Mouse (Mus musculus): ENCODE results near the gene Rps5.
"Not testable (repeated sequence)": the region's sequence is repeated elsewhere in the genome, so short reads cannot be mapped to it uniquely, and the experiment has no call there.

Rps5 gene

DNA sequence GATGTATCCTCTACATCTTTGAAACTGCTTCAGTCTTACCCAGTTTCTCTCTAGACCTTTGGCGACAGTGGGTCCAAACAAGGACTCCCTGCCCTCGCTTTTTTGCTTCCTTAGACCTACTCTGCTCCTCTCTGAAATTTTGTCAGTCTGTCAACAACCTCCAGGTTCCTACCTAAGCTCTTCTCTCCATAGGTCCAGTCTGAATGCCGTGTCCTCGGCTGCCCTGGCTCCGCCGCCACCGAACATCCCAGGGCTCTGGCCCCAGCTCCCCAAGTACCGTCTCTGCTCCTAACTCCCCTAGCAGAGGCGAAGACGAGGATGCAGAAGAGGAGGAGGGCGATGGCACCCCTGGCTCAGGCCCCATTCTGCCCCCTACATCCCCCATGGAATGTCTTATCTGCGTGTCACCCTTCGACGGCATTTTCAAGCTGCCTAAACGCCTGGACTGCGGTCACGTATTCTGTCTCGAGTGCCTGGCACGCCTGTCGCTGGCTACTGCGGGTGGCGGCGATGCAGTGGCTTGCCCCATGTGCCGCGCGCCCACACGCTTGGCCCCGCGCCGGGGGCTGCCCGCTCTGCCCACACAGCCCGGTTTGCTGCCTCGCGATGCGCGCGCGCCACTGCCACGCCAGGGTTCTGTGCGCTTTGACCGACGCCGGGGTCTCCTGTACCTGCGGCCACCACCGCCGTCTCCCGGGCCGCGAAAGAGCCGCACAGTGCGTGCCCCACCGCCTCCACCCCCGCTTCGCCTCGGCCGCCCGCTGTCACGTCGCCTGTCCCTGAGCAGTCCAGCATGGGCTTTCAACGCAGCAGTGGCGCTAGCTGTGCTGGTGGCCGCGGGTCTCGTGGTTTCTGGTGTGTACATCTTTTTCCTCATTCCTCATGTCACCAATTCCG lies 5.9 kb downstream of the Rps5 start:
- no peak for DNase-seq (ENCODE audit: low spot score)

DNA sequence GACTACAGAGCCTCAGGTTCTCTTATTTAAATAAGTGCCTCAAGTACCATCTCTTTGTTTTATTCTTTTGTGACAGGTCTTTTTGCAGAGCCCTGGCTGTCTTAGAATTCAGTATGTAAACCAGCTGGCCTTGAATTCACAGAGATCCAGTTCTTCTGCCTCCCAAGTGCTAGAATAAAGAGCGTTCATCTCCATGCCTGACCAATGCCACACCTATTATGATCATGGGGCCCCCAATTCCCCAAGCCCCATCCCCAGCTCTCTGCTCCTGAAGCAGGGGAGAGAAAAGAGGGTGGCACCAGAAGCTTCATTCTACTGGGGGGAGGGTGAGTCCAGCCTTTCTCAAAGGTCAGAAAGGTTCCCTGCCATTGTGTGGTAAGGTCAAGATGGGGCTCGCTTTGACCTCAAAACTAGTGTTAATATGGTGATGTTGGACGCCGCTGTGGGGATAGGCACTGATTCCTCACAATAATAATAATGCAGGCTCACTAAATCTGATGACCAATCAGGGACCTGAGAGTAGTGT lies 11.6 kb downstream of the Rps5 start:
- no peak for DNase-seq (ENCODE audit: low spot score)

DNA sequence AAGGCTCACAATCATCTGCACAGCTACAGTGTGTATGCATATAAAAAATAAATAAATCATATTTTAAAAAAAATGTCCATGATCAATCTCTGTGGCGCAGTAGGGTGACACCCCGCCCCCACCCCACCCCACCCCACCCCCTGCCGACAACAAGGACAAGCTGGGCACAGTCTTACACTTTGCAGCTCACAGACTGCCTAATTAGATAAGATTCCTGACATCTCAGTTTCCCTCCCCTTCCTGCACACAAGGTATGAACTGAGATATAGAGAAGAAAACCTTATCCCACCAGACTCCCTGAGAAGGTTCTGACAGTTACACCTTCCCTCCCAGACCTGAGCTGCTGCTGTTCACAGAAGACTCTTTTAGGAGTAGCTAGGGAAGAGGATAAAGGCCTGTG lies 12.7 kb downstream of the Rps5 start:
- no peak for DNase-seq (ENCODE audit: low spot score)

DNA sequence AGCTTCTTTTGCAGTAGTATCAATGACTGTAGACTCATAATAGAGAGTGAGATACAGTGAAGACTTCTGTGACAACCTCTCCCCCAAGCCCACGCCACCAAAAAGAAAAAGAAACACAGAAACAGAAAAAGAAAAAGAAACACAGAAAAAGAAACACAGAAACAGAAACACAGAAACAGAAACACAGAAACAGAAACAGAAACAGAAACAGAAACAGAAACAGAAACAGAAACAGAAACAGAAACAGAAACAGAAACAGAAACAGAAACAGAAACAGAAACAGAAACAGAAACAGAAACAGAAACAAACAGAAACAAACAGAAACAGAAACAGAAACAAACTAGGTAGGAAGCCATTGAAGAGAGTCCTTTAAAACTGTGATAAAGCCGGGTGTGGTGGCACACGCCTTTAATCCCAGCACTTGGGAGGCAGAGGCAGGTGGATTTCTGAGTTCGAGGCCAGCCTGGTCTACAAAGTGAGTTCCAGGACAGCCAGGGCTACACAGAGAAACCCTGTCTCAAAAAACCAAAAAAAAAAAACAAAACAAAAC lies 15.2 kb downstream of the Rps5 start:
- not testable (repeated sequence) for DNase-seq (ENCODE audit: low spot score)

DNA sequence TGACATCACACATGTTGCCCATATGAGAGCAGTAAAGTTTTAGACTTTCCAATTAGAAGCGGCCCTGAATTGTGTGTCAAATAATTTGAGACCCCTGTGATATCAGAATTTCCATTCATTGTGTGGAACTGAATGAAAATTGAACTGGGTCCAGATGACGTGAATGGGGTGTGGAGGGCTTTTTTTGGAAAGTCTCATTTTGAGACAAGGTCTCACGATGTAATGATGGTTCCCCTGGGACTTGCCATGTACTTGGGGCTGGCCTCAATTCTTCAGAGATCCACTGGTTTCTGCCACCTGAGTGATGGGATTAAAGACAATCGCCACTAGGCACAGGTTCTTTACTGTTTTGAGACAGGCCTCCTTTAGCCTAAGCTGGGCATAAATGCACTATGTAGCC lies 18.5 kb downstream of the Rps5 start:
- no peak for DNase-seq (ENCODE audit: low spot score)

DNA sequence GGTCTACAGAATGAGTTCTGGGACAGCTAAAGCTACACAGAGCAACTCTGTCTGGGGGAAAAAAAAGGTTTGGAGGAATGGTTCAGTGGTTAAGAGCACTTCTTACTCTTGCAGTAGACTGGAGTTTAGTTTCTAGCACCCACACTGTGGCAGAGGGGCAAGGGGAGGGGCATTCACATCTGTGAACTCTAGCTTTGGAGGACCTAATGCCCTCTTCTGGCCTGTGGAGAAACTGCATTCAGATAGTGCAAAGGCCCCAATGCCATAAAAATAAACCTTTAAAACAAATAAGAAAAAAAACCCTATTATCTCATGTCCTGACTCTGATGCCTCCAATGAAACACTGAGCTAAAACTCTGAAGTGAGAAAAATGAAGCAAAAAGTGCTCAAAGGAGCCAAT lies 21.4 kb downstream of the Rps5 start:
- no peak for DNase-seq (ENCODE audit: low spot score)

DNA sequence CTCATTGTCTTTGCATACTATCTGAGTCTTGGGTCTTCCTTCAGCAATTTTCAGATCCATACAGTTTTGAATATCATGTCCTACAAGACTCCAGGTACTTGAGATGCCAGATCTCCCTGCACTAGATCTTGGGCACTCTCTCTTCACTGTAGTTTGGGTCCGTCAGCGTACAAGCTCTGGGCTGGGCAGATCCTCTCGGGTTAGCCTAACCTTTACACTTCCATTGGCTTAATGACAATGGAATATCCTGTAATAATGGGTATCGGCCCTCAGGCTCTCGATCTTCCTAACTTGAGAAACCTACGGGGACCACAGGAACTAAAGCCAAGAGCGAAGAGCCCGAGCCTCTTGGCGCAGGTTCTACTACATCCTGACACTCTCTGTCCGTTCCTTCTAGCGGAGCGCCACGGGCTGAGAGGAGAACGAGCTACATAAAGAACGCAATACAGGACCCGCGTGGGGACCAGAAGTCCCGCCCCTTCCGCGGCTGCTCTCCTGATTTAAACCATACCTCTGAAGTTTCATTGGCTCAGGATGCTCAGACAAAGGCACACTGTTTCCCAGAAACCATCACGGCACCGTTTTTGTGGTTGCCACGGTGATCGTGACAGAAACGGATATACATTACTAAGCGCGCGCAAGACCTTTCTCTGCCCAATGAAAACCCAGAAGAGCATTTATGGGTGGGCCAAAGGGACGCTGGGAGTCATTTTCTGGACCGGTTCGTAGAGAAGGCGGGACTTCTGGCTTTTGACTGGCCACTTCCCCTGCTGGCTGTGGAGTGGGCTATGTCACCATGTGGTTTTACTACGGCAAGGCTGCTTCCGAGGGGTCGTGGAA lies 27.2 kb downstream of the Rps5 start:
- DNase-seq (ENCODE audit: low spot score), result peak; percentile 97

DNA sequence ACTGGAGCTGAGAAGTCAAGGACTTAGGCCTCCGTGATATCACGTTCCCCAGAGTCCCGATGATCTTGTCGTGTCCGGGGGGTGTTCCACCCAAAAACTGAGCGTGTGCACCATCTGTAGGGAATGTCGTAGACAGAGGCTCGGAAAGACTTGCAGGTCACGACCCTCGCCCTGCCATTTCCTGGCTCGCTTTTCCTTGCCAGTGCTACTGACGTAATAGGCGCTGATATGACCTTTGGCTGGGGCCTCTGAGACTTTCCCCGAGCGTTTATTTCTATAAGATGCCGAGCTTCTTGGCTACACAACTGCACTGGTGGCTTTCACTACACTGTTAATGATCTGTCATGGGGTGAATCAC lies 27.8 kb downstream of the Rps5 start:
- no peak for DNase-seq (ENCODE audit: low spot score)

DNA sequence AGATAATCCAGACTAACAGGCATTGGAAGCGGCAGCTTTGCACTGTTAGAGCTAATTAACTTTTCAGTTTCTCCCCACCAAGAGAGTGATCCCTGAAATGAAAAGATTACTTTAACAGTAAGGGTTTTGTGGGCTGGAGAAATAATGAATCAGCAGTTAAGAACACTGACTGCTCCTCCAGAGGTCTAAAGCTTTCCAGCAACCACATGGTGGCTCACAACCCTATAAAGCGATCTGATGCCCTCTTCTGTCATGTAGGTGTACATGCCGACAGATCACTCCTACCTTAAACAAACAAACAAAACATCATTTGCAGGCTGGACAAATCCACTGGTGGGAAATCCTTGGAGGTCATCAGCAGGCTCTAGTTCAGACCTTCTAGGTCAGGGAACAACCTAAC lies 32.8 kb downstream of the Rps5 start:
- no peak for DNase-seq (ENCODE audit: low spot score)

DNA sequence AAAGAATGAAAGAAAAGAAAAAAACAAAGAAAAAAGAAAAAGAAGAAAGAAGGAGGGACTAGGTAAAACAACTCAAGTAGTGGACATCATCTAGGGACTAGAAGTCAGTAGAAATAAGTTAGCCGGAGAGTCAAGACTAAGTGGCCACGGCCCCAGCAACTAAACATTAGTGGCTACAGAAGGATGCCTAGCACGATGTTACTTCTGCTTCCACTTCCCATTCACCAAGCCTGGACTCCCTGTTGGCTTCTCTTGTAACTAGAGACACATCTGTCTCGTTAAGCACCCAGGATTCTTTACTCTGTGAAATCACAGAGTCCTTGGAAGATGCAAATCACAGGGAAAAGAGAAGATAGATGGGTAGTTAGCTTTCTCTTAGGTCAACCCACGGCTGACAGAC lies 35.4 kb downstream of the Rps5 start:
- no peak for DNase-seq (ENCODE audit: low spot score)

DNA sequence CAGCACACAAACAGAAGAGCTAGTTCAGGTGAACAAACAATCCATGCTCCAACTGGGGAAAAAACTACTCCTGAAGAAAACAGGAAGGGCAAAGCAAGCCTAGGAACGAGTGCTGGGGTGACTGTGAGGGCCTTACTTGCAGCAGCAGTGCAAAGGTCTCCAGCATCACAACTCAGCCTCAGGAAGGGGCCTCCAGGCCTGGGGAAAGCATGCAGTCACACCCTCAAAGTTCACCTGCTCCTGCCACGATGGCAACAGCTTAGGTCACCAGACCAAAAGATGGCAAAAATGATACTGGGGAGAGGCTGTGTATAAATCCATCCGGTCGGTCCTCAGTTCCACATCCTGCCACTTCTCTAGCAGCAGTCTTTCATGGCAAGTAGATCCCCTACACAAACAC lies 36.9 kb downstream of the Rps5 start:
- DNase-seq (ENCODE audit: low spot score), result no peak

DNA sequence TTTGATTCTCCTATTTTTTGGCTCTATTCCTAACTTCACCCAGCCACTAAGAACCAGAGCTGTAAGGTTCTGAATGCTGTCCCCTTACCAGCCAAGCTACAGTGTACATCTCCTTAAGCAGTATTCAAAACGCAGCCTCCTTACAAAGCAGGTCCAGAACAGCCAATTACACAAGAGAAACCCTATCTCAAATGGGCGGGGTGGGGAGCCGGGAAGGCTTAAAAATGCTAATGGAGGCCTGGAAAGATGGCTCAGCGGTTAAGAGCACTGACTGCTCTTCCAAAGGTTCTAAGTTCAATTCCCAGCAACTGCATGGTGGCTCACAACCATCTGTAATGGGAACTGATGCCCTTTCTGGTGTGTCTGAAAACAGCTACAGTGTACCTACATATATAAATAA lies 37.6 kb downstream of the Rps5 start:
- no peak for DNase-seq (ENCODE audit: low spot score)

DNA sequence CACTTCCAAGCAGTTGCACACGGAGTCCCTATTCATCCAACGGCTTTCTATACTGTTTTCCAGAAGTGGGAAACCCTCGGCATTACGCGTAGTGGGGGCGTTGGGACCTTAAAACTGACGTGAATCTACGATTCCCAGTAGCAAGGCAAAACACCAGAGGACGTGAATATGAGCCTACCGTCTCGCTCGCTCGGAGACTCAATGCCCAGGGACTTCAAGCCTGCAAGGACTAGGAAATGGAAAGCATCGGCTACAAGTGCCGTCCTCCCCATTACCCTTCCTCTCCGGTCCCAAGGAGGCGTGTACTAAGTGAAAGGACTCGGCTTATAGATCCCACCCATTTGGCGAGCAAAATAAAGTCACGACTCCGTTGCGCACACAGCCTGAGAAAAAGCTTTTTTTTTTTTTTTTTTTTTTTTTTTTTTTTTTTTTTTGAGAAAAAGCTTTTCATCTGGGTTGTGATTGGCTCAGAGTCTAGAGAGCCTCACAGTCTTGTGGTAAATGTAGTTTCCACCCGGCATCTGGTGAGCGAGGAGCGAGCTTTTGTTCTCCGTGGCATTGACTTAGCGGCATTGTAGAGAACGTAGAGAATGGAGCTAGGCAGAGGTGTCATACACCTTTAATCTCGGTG lies 39.5 kb downstream of the Rps5 start:
- peak; percentile 88 for DNase-seq (ENCODE audit: low spot score)

DNA sequence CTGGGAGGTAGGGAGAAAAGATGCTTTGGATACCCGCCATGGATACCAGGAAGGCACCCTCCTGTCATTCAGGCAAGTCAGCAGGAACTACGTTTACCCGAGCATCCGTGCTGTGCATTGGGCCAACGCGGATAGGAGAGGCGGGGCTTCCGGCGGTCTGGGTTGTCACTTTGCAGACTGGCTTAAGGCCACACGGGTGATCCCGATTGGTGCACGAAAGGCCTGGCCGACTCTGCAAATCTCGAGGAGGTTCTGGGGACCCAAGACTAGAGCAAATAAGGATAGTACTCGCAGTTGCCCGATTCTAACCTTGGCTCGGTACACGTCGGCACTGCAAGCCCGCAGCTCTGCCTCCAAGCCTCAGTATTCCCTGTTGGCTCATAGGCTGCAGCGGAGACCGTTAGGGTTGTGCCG lies 43.6 kb downstream of the Rps5 start, which contains the start of gene Zfp324:
Zfp324 (plus strand) TSS at position 161 of the 414 bp plus-strand sequence.
- peak; percentile 86 for DNase-seq (ENCODE audit: low spot score)

DNA sequence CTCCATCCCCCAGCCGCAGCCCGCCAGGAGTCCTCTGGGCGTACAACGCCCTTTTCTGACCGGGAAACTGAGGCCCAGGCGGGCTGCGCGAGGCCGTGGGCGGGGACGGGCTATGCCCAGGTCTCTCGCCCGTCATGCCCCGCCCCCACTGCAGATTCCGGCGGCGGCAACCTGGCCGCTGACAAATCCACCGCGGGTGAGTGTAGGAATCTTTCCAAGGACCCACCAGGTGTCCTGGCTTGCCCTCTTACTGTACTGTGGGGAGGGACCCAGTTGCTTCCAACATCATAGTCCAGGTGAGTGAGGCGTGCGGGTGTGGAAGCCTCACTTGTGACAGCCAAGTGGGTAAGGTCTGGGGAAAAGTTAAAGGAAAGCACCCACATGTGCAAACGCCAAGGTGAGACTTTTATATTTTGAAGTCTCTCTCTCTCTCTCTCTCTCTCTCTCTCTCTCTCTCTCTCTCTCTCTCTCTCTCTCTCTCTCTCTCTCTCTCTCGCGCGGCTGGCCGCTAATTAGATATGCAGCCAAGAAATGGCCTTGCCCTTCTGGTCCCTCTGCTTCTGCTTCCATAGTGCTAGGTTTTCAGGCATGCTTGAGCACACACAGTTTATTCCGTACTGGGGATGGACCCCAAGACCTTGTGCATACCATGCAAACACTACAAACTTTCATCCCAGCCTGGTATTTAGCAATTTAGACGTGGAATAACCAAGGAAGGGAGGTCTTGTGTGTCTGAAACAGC lies 44.2 kb downstream of the Rps5 start:
- peak; percentile 35 for DNase-seq (ENCODE audit: low spot score)

DNA sequence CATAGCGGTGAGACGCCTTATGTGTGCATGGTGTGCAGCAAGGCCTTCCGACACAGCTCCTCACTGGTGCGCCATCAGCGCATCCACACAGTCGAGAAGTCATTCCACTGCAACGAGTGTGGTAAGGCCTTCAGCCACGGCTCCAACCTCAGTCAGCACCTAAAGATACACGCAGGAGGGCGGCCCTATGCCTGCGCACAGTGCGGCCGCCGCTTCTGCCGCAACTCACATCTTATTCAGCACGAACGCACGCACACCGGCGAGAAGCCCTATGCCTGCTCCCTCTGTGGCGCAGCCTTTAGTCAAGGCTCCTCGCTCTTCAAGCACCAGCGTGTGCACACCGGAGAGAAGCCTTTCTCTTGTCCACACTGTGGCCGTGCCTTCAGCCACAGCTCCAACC lies 48.8 kb downstream of the Rps5 start:
- DNase-seq (ENCODE audit: low spot score), result no peak
